Comparison of ENCODE assay signal across 8 mouse cellular contexts in genomic region chr3:32610560-32610959, GRCm38 (mm10). TPM values are rescaled to one million over a fixed set of nuclear protein-coding genes. Genes with fewer than 3 reads are reported as not detected.
DNase-seq lines count a peak whose midpoint lies in the region; ATAC-seq lines count a peak whose summit lies in the region.
"Had no signal": no experiment of that assay in that cellular context is flagged by ENCODE, and none has a peak within 500 bp of the region (broad histone marks: within the 10 kb centered on the region; RNA-seq: fewer than 3 reads in every experiment).

No protein-coding gene starts in this region.

- H3K36me3 ChIP-seq in intestine, embryonic 16.5 days (ENCODE audit: control insufficient read depth, insufficient read depth, low read length) = no peaks in the 10 kb centered on the region
- no peaks in the 10 kb centered on the region for H3K36me3 ChIP-seq in midbrain, embryonic 13.5 days
- no peaks in the 10 kb centered on the region for H3K36me3 ChIP-seq in stomach, embryonic 16.5 days (ENCODE audit: control insufficient read depth, insufficient read depth, low read length)
- H3K36me3 ChIP-seq: stomach, embryonic 15.5 days had no signal

- H3K27ac ChIP-seq in intestine, embryonic 16.5 days (ENCODE audit: low read length) = no peak overlapping the region
- no peak overlapping the region for H3K27ac ChIP-seq in midbrain, embryonic 13.5 days
- H3K27ac ChIP-seq in stomach, embryonic 16.5 days (ENCODE audit: low read length) = no peak overlapping the region
- H3K27ac ChIP-seq: stomach, embryonic 15.5 days had no signal

- no peak overlapping the region for H3K9ac ChIP-seq in intestine, embryonic 16.5 days (ENCODE audit: low read depth, low read length)
- H3K9ac ChIP-seq in midbrain, embryonic 13.5 days (replicated peaks) = no peak overlapping the region
- H3K9ac ChIP-seq in stomach, embryonic 16.5 days (ENCODE audit: low read length) = no peak overlapping the region
- H3K9ac ChIP-seq: stomach, embryonic 15.5 days had no signal

- H3K4me2 ChIP-seq in intestine, embryonic 16.5 days (ENCODE audit: low read depth, low read length) = no peak overlapping the region
- H3K4me2 ChIP-seq in midbrain, embryonic 13.5 days (replicated peaks) = no peak overlapping the region
- H3K4me2 ChIP-seq in stomach, embryonic 16.5 days (ENCODE audit: low read depth, low read length) = no peak overlapping the region
- H3K4me2 ChIP-seq: stomach, embryonic 15.5 days had no signal

- H3K4me1 ChIP-seq in intestine, embryonic 16.5 days (ENCODE audit: control insufficient read depth, insufficient read depth, low read length) = no peaks in the 10 kb centered on the region
- H3K4me1 ChIP-seq in midbrain, embryonic 13.5 days (replicated peaks) = peaks cover 2% of the 10 kb centered on the region; the same call in 1 of the 2 replicates
- peaks cover 7% of the 10 kb centered on the region for H3K4me1 ChIP-seq in stomach, embryonic 16.5 days (ENCODE audit: control insufficient read depth, insufficient read depth, low read length)
- H3K4me1 ChIP-seq: stomach, embryonic 15.5 days had no signal

- peak; percentile 65 to 88 for DNase-seq in adrenal gland, adult (ENCODE audit: inconsistent age in 2 of 2, low spot score in 1 of 2)
- peak; percentile 71 to 75 for DNase-seq in cerebellum, postnatal 14 days
- DNase-seq in gastrocnemius, adult 18-20 months (ENCODE audit: low spot score) = peak; percentile 60
- DNase-seq in left cerebral cortex, adult 8-10 months (ENCODE audit: low spot score in 2 of 2) = peak; percentile 30 to 39

- 18% methylated on average over 7 of the region's 7 CpGs for WGBS in intestine, embryonic 16.5 days
- WGBS in midbrain, embryonic 13.5 days = 31% methylated on average over 7 of the region's 7 CpGs
- 28% methylated on average over 7 of the region's 7 CpGs for WGBS in stomach, embryonic 16.5 days

- H3K4me3 ChIP-seq in intestine, embryonic 16.5 days (ENCODE audit: low read length) = no peak overlapping the region
- H3K4me3 ChIP-seq in midbrain, embryonic 13.5 days (replicated peaks) = no peak overlapping the region
- H3K4me3 ChIP-seq in stomach, embryonic 16.5 days (replicated peaks; ENCODE audit: low read length) = no peak overlapping the region
- H3K4me3 ChIP-seq: stomach, embryonic 15.5 days had no signal

- H3K27me3 ChIP-seq in intestine, embryonic 16.5 days (replicated peaks; ENCODE audit: control insufficient read depth, insufficient read depth, low read length) = no peaks in the 10 kb centered on the region
- 0 out of 2 replicates have a peak, but pooled peaks cover 4% of the 10 kb centered on the region for H3K27me3 ChIP-seq in midbrain, embryonic 13.5 days
- no peaks in the 10 kb centered on the region for H3K27me3 ChIP-seq in stomach, embryonic 16.5 days (ENCODE audit: control insufficient read depth, insufficient read depth, low read length)
- H3K27me3 ChIP-seq: stomach, embryonic 15.5 days had no signal

- ATAC-seq in intestine, embryonic 16.5 days = peak; percentile 51
- peak; percentile 56 for ATAC-seq in midbrain, embryonic 13.5 days
- peak; percentile 73; the same call in 1 of the 2 replicates for ATAC-seq in stomach, embryonic 16.5 days (ENCODE audit: insufficient read depth, low FRiP score)

- no peaks in the 10 kb centered on the region for H3K9me3 ChIP-seq in intestine, embryonic 16.5 days (ENCODE audit: control insufficient read depth, low read length)
- no peaks in the 10 kb centered on the region for H3K9me3 ChIP-seq in midbrain, embryonic 13.5 days
- no peaks in the 10 kb centered on the region for H3K9me3 ChIP-seq in stomach, embryonic 16.5 days (replicated peaks; ENCODE audit: control insufficient read depth, low read length)
- H3K9me3 ChIP-seq: stomach, embryonic 15.5 days had no signal

RNA-seq across cellular contexts. Expression of gene Gnb4, which starts 5.8 kb away (rescaled TPM):
- total RNA-seq in gastrocnemius, adult 18-20 months (2021) = 1 to 10 TPM; 3.4 to 5.5 TPM
- 43.4 and 44.4 TPM in 2 replicates for polyA plus RNA-seq in intestine, embryonic 16.5 days (2015; fragmentation: Nextera tagmentation; extraction: Ambion mirVana)
- 10 to 100 TPM; 25.6 to 41.5 (median 36.0) TPM for total RNA-seq in left cerebral cortex, adult 8-10 months (2022)
- polyA plus RNA-seq in midbrain, embryonic 13.5 days (2015; fragmentation: Nextera tagmentation; extraction: Ambion mirVana) = 53.5 and 55.5 TPM in 2 replicates
- 66.1 and 73.3 TPM in 2 replicates for polyA plus RNA-seq in stomach, embryonic 16.5 days (2015; fragmentation: Nextera tagmentation; extraction: Ambion mirVana)
